Mouse (Mus musculus) regulatory T cell (primary cell): ENCODE measurements at regions not wholly inside any gene's neighbourhood (a gene's known extent, or its start where the extent isn't known, plus 50 kb on each side); places are given as distances from the start of the nearest gene placed in this dataset.

Experiments used
- in situ Hi-C: fragments of 300-600 bp; cut with MboI, MseI; formaldehyde crosslinking; loops from one replicate; pipeline ENCODE4 v1.15.1; 2025; ENCODE audit warnings: high pct_unique_total_duplicates

DNA sequence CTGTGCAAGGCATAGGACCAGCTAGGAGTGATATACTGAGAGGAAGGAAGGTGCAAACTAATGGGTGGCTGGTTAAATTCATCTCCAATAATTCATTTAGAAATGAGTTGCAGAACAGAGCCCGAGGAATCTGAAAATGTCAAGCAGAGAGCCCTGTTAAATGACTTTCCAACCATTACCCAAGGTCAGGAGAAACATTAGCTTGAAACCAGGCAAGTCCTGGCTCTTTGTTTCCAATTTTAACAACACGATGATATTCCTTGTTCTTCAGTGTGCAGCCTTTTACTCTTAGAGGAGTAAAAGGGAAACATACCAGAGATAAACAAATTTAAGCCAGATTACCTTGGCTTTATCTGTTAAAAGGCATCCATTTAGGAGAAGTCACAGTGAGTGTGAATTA is 2318.4 kb downstream of the Poteg start:
- in situ Hi-C loops, result no loop called here

DNA sequence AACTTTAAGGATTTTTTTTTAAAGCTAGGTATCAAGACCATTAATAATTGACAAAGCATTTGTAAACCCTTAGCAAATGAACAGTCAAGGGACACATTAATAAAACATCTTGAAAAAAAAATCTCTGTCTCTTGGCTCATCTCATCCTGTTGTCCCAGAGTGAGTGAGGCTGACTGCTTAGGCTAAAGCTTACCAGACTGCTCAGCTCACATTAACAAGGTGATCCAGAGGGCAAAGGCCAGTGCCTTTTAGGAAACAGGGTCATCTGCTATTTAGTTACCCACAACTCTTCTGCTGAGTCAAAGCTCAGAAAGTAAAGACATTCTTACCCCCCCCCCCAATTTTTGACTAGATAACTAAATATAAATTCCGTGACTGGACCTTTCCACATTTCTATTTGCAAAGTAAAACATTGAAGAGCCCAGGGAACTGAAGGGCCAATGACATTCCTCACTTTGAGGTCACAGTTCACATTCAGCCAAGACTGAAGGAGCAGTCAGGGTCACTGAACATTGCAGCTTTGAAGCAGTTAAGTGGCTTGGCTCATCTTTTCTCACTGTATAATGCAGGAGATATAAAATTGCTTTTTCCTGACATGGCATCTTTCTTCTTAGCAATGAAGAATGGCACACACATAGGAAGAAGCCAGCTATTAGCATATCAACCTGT is 2318.9 kb downstream of the Poteg start:
- in situ Hi-C loops, result no loop called here

DNA sequence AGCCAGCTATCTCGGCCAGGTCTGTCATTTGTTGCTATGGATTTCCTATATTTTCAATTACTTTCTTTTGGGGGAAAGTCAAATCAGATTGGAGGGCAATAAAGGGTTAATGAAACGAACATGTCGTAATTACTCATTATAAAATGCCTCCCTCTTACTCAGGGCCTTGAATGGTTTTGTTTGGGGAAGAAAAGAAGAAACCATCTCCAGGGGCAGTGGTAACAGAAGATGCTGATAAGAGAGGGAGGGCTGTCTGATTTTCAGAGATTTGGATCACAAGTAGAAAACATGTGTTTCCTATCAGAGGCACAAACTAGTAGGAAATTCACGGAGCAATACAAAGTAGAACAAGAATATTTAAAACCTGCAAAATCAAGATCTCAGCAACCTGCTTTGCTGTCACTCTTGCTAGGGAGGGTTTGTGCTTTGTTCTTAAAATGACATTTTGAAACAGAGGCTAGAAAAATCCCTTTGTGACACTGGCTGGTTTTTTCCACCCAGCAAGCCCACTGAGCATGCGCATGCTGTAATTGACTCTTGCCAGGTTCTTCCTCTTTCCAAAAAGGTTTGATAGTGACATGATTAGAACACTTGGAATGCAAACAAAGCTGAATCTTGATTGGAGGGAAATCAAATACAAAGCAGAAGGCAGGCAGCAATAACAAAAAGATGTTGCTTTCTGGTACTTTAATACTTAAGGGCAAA is 2329.8 kb downstream of the Poteg start:
- in situ Hi-C loops, result no loop called here

DNA sequence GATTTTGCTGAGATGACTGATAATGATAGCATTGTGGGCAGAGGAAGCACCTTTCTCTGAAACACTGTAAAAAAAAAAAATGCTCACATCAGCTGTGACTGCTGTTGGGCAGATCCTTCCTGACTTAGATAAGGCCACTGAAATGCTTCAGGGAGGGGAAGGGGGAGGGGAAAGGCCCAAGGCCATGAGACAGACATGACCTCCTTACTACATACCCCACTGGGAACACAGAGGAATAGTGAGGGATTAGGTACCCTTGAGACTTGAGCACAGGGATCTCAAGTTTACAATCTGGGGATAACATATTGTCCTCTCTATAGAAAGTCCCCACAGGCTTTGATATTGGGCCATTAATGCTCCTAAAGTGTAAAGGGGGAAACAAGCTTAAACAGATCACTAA is 2341.7 kb downstream of the Poteg start:
- in situ Hi-C loops, result loop anchor here (10.0 kb wide), 1 partner anchor 156 kb away; no protein-coding TSS in a partner anchor

DNA sequence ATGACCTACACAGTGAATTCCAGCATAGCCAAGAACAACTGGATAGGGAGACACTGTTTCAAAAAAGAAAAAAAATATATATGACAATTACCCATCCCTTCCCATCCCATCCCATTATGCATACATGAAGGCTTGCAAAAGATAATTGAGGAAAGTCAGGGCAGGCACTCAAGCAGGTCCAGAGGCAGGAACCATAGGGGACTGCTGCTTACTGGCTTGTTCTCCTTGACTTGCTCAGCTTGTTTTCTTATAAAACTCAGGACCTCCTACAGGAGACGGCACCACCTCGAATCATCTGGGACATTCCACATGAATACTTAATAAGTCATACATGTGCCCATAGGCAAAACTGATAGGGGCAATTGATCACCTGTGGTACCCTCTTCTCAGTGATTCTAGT is 2342.6 kb downstream of the Poteg start:
- in situ Hi-C loops, result no loop called here

DNA sequence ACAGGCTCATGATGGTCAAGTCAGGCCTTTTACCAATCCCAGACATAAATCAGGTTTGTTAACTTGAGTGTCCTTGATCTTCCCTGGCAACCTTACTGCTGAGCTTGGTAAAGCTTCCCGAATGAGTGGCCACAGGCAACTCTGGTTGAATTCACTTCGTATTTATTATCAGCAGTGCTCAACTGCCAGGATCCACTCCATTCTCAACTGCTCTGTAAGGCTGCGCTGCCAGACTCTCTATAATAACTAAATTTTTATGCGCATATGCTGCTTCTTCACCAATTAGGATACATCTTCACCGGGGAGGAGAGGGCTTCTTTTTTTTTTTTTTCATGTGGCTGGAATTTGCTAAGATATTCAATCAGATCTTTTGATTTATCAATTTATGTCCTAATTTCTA is 2359.8 kb downstream of the Poteg start:
- in situ Hi-C loops, result no loop called here

DNA sequence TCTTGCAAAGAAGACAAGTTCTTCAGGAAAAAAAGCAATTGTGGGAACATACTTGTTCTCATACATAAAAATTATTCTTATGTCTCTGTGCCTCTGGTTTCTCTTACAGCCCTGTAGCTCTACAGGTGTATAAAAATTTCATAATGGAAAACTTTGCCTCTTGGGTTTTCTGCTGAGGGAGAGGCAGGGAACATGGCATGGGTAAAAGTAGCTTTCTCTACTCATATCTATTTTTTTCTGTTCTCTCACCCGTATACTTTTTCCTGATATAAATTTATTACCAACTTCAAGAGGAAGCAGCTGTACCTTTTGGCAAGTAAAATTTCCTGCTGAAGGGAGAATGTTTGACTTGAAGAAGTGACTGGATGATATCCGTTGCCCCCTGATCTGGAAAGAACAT is 2388.6 kb downstream of the Poteg start:
- in situ Hi-C loops, result no loop called here
